ENCODE assay signal across 9 mouse cellular contexts in genomic region chr5:104022558-104022957, GRCm38 (mm10). TPM values are rescaled to one million over a fixed set of nuclear protein-coding genes. Genes with fewer than 3 reads are reported as not detected.
DNase-seq lines count a peak whose midpoint lies in the region; ATAC-seq and TF ChIP-seq lines count a peak whose summit lies in the region.
"Had no signal": no experiment of that assay in that cellular context is flagged by ENCODE, and none has a peak within 500 bp of the region (broad histone marks: within the 10 kb centered on the region; RNA-seq: fewer than 3 reads in every experiment).

No protein-coding gene starts in this region.

- no peak for DNase-seq in heart, embryonic 10.5 days (ENCODE audit: low spot score)
- DNase-seq in heart, adult 8-10 months (ENCODE audit: low spot score), result no peak
- no peak for DNase-seq in ES-E14 (ENCODE audit: low read depth, low spot score)
- DNase-seq in hindbrain, embryonic 11.5 days (ENCODE audit: low spot score), result no peak
- no peak for DNase-seq in midbrain, embryonic 11.5 days (ENCODE audit: low spot score, missing footprints)
- no peak for DNase-seq in cerebellum, adult 9-10 months
- DNase-seq in left cerebral cortex, postnatal 14 days (ENCODE audit: low spot score in 2 of 2), result no peak
- DNase-seq in ovary, adult 18-20 months (ENCODE audit: low spot score), result no peak

- ATAC-seq in hindbrain, embryonic 11.5 days (ENCODE audit: low FRiP score), result no peak
- ATAC-seq in midbrain, embryonic 11.5 days (ENCODE audit: low FRiP score), result no peak

- H3K4me3 ChIP-seq in heart, embryonic 10.5 days, result peak overlapping the region; percentile 67
- peak overlapping the region in 1 of 2 experiments; percentile 81; a peak in 2 of 4 replicates for H3K4me3 ChIP-seq in ES-E14 (ENCODE audit: insufficient read depth in 1 of 2, low read depth in 1 of 2, low read length in 2 of 2, poor library complexity in 1 of 2, severe bottlenecking in 1 of 2)
- H3K4me3 ChIP-seq in hindbrain, embryonic 11.5 days (ENCODE audit: low read depth, low read length), result no peak overlapping the region
- H3K4me3 ChIP-seq in midbrain, embryonic 11.5 days (ENCODE audit: low read depth, low read length), result no peak overlapping the region

- 35% methylated on average over 5 of the region's 5 CpGs for WGBS in heart, embryonic 10.5 days
- 37% methylated on average over 5 of the region's 5 CpGs for WGBS in hindbrain, embryonic 11.5 days
- WGBS in midbrain, embryonic 11.5 days, result 41% methylated on average over 5 of the region's 5 CpGs

- H3K36me3 ChIP-seq in heart, embryonic 10.5 days, result peaks cover 3% of the 10 kb centered on the region
- peaks cover 7% of the 10 kb centered on the region; the same call in 1 of the 2 replicates for H3K36me3 ChIP-seq in ES-E14 (ENCODE audit: control insufficient read depth, insufficient read depth, low read length, poor library complexity, severe bottlenecking)
- H3K36me3 ChIP-seq in hindbrain, embryonic 11.5 days (ENCODE audit: control insufficient read depth, insufficient read depth, low read length), result no peaks in the 10 kb centered on the region
- no peaks in the 10 kb centered on the region for H3K36me3 ChIP-seq in midbrain, embryonic 11.5 days (ENCODE audit: control insufficient read depth, insufficient read depth, low read length)

- H3K9ac ChIP-seq in ES-E14 (ENCODE audit: insufficient read depth, low read depth, low read length, poor library complexity, severe bottlenecking), result peak overlapping the region; percentile 46; the same call in 1 of the 2 replicates
- H3K9ac ChIP-seq in hindbrain, embryonic 11.5 days (ENCODE audit: low read depth, low read length), result no peak overlapping the region
- H3K9ac ChIP-seq in midbrain, embryonic 11.5 days (ENCODE audit: low read length), result peak overlapping the region; percentile 61; the same call in 1 of the 2 replicates

- intact Hi-C loops in left cerebral cortex, postnatal 14 days (cut with DNase I), result no loop called here

- H3K27me3 ChIP-seq in heart, embryonic 10.5 days (ENCODE audit: insufficient read depth, poor library complexity, severe bottlenecking), result no peaks in the 10 kb centered on the region
- no peaks in the 10 kb centered on the region for H3K27me3 ChIP-seq in hindbrain, embryonic 11.5 days (ENCODE audit: control insufficient read depth, insufficient read depth, low read length)
- peaks cover 2% of the 10 kb centered on the region; the same call in 1 of the 2 replicates for H3K27me3 ChIP-seq in midbrain, embryonic 11.5 days (ENCODE audit: control insufficient read depth, insufficient read depth, low read length)

- in situ Hi-C loops in ES-E14 (cut with MboI; ENCODE audit: low sequenced_read_pairs in 2 of 2, unreplicated experiment in 2 of 2), result no loop called here

- H3K4me2 ChIP-seq in hindbrain, embryonic 11.5 days (replicated peaks; ENCODE audit: low read depth, low read length), result peak overlapping the region; percentile 64
- peak overlapping the region; percentile 67 for H3K4me2 ChIP-seq in midbrain, embryonic 11.5 days

- H3K4me1 ChIP-seq in heart, embryonic 10.5 days, result peaks cover 39% of the 10 kb centered on the region
- peaks cover 19 to 21% of the 10 kb centered on the region in 2 experiments for H3K4me1 ChIP-seq in ES-E14 (ENCODE audit: control insufficient read depth in 2 of 2, insufficient read depth in 2 of 2, low read length in 2 of 2, poor library complexity in 1 of 2)
- H3K4me1 ChIP-seq in hindbrain, embryonic 11.5 days (replicated peaks; ENCODE audit: control insufficient read depth, insufficient read depth, low read length), result no peaks in the 10 kb centered on the region; the same call in 1 of the 2 replicates
- H3K4me1 ChIP-seq in midbrain, embryonic 11.5 days (ENCODE audit: control insufficient read depth, insufficient read depth, low read length), result no peaks in the 10 kb centered on the region

- no peaks in the 10 kb centered on the region for H3K9me3 ChIP-seq in heart, embryonic 10.5 days
- no peaks in the 10 kb centered on the region for H3K9me3 ChIP-seq in ES-E14 (ENCODE audit: control insufficient read depth, insufficient read depth, low read depth, low read length)
- no peaks in the 10 kb centered on the region for H3K9me3 ChIP-seq in hindbrain, embryonic 11.5 days (ENCODE audit: control insufficient read depth, low read length)
- no peaks in the 10 kb centered on the region for H3K9me3 ChIP-seq in midbrain, embryonic 11.5 days (ENCODE audit: control insufficient read depth, low read length)

- H3K27ac ChIP-seq in heart, embryonic 10.5 days, result peak overlapping the region; percentile 87
- H3K27ac ChIP-seq in ES-E14 (ENCODE audit: insufficient read depth, low read depth, low read length, poor library complexity, severe bottlenecking), result peak overlapping the region; percentile 95
- no peak overlapping the region for H3K27ac ChIP-seq in hindbrain, embryonic 11.5 days (ENCODE audit: low read depth, low read length)
- no peak overlapping the region for H3K27ac ChIP-seq in midbrain, embryonic 11.5 days (ENCODE audit: low read depth, low read length)

TF ChIP-seq in ES-E14, 5 proteins besides CTCF, POLR2A, EP300 and RAD21:
- no peak for TF ChIP-seq MAFK (IDR thresholded peaks at IDR 0.05; ENCODE audit: insufficient read depth, low read depth, low read length)
- no peak for TF ChIP-seq ZNF384 (IDR thresholded peaks at IDR 0.05; ENCODE audit: low read depth, low read length)
- TF ChIP-seq ZC3H11A (IDR thresholded peaks at IDR 0.05; ENCODE audit: borderline replicate concordance, low read depth, low read length), result no peak
- no peak for TF ChIP-seq HCFC1 (IDR thresholded peaks at IDR 0.05; ENCODE audit: borderline replicate concordance, insufficient read depth, low read length)
- TF ChIP-seq CHD2 (IDR thresholded peaks at IDR 0.05; ENCODE audit: low read depth, low read length), result no peak

RNA-seq across cellular contexts. Expression of gene Hsd17b11, which starts 0.8 kb away (rescaled TPM):
- polyA plus RNA-seq in heart, embryonic 10.5 days (2016; fragmentation: Nextera tagmentation; extraction: Ambion mirVana), result 2.5 and 3.6 TPM in 2 replicates
- total RNA-seq in heart, adult 8-10 months (2022), result 10 to 100 TPM; 26.5 to 30.0 (median 27.4) TPM
- total RNA-seq in ES-E14 (2012; rRNA removed), result 45.6 and 78.4 TPM in 2 replicates
- polyA plus RNA-seq in hindbrain, embryonic 11.5 days (2014; fragmentation: Nextera tagmentation; extraction: Ambion mirVana), result 1.3 and 1.5 TPM in 2 replicates
- polyA plus RNA-seq in midbrain, embryonic 11.5 days (2014; fragmentation: Nextera tagmentation; extraction: Ambion mirVana), result 1.1 TPM in 2 replicates
- total RNA-seq in left cerebral cortex, postnatal 14 days (2021), result 10 to 100 TPM; 30.3 to 32.4 TPM

RNA-seq across cellular contexts. Expression of gene Nudt9, which starts 23.5 kb away (rescaled TPM):
- polyA plus RNA-seq in heart, embryonic 10.5 days (2016; fragmentation: Nextera tagmentation; extraction: Ambion mirVana), result 55.5 and 68.7 TPM in 2 replicates
- 10 to 100 TPM; 53.8 to 58.9 (median 56.7) TPM for total RNA-seq in heart, adult 8-10 months (2022)
- 55.4 and 75.6 TPM in 2 replicates for total RNA-seq in ES-E14 (2012; rRNA removed)
- polyA plus RNA-seq in hindbrain, embryonic 11.5 days (2014; fragmentation: Nextera tagmentation; extraction: Ambion mirVana), result 65.1 and 68.2 TPM in 2 replicates
- polyA plus RNA-seq in midbrain, embryonic 11.5 days (2014; fragmentation: Nextera tagmentation; extraction: Ambion mirVana), result 61.8 and 64.7 TPM in 2 replicates
- 10 to 100 TPM; 56.4 to 61.9 TPM for total RNA-seq in left cerebral cortex, postnatal 14 days (2021)

RNA-seq across cellular contexts. Expression of gene Hsd17b13, which starts 45.3 kb away (rescaled TPM):
- not detected in 2 replicates for polyA plus RNA-seq in heart, embryonic 10.5 days (2016; fragmentation: Nextera tagmentation; extraction: Ambion mirVana)
- not detected for total RNA-seq in heart, adult 8-10 months (2022)
- total RNA-seq in ES-E14 (2012; rRNA removed), result not detected in 2 replicates
- not detected in 2 replicates for polyA plus RNA-seq in hindbrain, embryonic 11.5 days (2014; fragmentation: Nextera tagmentation; extraction: Ambion mirVana)
- not detected in 2 replicates for polyA plus RNA-seq in midbrain, embryonic 11.5 days (2014; fragmentation: Nextera tagmentation; extraction: Ambion mirVana)
- total RNA-seq in left cerebral cortex, postnatal 14 days (2021), result 1 to 10 TPM; 1.4 to 2.4 TPM
- polyA plus RNA-seq: inflammation-experienced regulatory T-cells, adult 6 months had no signal

RNA-seq across cellular contexts. Expression of gene Gm17660, which starts 54.9 kb away (rescaled TPM):
- polyA plus RNA-seq in heart, embryonic 10.5 days (2016; fragmentation: Nextera tagmentation; extraction: Ambion mirVana), result not detected in 2 replicates
- total RNA-seq in heart, adult 8-10 months (2022), result not detected
- not detected in 2 replicates for total RNA-seq in ES-E14 (2012; rRNA removed)
- polyA plus RNA-seq in hindbrain, embryonic 11.5 days (2014; fragmentation: Nextera tagmentation; extraction: Ambion mirVana), result not detected in 2 replicates
- 0.29 TPM in 1 of 2 replicates, not detected in the other for polyA plus RNA-seq in midbrain, embryonic 11.5 days (2014; fragmentation: Nextera tagmentation; extraction: Ambion mirVana)
- total RNA-seq in left cerebral cortex, postnatal 14 days (2021), result not detected
- polyA plus RNA-seq: inflammation-experienced regulatory T-cells, adult 6 months had no signal

Comparison
In these comparisons a context has a peak if more than half of its experiments do, and no peak if none do; other contexts are left out.
1. H3K27ac ChIP-seq: peak in heart, embryonic 10.5 days (single experiment) and ES-E14 (single experiment); none in hindbrain, embryonic 11.5 days (single experiment) and midbrain, embryonic 11.5 days (single experiment).